Mouse (Mus musculus): ENCODE data around the gene Prkce.

DNA sequence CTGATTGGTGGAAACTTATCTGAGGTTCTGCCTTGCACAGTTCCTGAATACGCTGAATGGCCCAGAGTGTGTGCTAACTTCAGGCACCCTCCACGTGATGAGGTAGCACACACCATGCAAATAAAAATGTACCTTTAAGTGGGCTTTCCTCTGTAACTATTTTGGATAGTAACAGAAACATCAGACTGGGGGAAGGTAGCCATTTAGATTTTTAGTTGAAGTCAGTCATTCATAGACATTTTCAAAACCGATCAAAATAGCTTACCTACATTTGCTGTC is 340.6 kb downstream of the Prkce start:
- TF ChIP-seq CTCF (IDR thresholded peaks at IDR 0.05; ENCODE audit: extremely low read depth, insufficient read length, insufficient replicate concordance, low read depth, low read length) = no peak
- no peak for TF ChIP-seq POLR2A (IDR thresholded peaks at IDR 0.05; ENCODE audit: low read depth, low read length)

Data from small intestine, adult 2 months (tissue).